Mouse (Mus musculus) layer of hippocampus, adult 9-11 months (tissue): Measurements from ENCODE around the gene Ace.

Experiments
- DNase-seq: peaks from one replicate; pipeline ENCODE4 v3.0.0; 2022

Gene Ace

DNA sequence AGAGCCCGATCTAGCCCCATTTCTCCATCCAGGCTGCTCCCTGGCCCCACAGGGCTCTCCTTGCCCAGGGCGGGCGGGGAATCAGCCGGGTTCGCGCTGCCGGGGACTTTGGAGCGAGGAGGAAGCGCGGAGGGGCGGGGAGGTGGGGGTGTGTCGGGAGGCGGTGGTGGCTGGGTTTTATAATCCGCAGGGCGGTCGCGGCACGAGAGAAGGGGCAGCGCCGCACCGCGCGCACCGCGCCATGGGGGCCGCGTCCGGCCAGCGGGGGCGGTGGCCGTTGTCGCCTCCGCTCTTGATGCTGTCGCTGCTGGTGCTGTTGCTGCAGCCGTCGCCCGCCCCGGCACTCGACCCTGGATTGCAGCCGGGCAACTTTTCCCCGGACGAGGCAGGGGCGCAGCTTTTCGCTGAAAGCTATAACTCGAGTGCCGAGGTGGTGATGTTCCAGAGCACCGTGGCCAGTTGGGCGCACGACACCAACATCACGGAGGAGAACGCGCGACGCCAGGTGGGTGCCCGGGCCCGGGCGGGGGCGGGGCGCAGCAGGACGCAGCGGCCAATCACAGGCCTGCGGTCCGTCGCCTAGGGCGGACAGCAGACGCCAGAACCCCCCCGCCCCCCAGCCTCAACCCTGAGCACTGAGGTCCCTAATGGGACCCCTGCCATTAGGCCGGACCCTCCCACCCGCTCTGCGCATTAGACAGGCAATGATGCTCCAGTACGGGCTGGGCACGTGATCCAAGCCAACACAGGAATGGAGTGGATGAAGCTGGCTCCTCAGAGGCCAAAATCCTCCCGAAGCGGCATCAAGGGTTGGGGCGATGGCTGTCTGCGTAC, at the start of gene Ace:
Ace (plus strand) TSS at position 205 of the 834 bp plus-strand sequence.
- no peak for DNase-seq

DNA sequence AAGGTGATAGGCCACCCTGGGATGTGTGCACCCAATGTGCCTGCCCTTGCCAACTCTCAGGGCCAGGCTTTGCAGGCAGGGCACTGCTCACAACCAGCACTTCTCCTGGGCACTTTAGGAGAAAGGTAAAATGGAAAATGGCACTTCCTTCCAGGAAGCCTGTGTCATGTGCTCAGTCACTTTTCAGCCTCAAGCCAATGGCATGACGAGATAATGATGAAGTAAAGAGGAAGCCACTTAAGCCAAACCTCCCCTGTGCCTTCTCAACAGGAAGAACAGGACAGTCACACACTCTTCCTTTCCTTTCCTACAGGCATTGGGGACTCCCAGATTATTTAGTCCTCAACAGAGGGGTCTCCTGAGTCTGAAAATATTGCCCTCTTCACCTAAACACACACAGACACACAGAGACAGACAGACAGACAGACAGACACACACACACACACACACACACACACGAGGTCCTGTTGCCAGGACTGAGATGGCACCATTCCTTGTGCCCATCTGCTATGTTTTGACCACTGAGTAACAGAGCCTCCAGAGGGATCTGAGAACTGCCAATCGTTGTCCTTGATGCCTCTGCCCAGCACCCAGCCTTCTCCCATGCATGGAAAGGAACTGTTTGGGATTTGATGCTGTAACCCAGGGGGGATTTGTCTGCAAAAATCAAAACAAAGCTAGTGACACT, 47.5 kb upstream of the Ace start:
- DNase-seq: no peak

DNA sequence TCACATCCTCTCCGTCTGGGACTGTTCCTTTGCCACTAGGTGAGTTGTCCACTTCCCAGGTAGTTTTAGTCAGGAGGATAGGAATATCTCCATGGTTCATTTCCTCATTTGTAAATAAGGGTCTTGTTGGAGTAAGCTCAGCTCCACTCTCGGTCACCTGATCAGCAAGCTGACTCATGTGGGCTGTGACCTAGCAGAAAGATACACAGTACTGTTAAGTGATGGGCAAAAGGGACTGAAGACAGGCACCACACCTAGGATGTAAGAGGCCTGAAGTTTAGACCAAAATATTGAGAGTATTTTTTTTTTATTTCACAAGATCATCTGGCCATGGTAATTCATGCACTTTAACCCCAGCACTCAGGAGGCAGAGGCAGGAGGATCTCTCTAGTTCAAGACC, 46.9 kb upstream of the Ace start:
- no peak for DNase-seq

DNA sequence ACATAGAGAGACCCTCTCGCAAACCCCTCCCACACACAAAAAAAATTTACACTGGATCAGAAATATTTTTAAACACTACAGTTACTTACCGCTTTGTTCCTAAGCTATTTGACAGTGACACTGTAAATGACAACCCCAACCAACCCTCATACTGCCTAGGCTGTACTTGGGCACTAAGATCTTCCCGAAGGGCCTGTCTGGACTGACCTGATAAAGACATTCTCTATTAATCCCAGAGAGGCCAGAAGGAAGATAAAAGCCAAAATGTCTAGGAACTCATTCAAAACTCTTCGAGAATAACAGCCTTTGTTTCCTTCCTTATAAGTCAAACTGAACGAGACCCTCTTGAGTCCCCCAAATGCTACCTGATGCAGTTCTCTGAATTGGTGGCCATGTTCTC, 46.5 kb upstream of the Ace start:
- no peak for DNase-seq

DNA sequence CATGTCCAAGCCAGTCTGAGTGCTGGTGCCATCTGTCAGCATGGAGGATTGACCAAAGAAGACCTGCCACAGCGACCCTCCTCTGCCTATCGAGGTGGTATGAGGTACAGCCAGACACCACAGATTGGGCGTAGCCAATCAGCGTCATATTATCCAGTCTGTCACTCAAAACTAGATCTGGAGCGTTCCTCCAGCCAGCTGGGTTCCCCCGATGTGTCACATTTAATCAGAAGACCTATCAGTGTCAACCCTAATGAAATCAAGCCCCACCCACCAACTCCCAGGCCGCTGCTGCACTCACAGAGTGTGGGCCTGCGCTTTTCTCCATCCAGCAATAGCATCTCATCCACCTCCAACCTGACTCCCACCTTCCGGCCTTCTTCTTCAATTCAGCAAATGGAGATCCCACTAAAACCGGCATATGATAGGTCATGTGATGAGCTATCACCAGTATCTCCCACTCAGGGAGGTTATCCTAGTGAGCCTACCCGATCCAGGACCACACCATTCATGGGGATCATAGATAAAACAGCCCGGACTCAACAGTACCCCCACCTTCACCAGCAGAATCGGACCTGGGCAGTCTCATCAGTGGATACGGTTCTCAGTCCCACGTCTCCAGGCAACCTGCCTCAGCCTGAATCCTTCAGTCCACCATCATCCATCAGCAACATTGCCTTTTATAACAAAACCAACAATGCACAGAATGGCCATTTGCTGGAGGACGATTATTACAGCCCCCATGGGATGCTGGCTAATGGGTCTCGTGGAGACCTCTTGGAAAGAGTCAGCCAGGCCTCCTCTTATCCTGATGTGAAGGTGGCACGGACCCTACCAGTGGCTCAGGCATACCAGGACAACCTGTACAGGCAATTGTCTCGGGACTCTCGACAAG, 44.7 kb upstream of the Ace start:
- peak; percentile 46 for DNase-seq

DNA sequence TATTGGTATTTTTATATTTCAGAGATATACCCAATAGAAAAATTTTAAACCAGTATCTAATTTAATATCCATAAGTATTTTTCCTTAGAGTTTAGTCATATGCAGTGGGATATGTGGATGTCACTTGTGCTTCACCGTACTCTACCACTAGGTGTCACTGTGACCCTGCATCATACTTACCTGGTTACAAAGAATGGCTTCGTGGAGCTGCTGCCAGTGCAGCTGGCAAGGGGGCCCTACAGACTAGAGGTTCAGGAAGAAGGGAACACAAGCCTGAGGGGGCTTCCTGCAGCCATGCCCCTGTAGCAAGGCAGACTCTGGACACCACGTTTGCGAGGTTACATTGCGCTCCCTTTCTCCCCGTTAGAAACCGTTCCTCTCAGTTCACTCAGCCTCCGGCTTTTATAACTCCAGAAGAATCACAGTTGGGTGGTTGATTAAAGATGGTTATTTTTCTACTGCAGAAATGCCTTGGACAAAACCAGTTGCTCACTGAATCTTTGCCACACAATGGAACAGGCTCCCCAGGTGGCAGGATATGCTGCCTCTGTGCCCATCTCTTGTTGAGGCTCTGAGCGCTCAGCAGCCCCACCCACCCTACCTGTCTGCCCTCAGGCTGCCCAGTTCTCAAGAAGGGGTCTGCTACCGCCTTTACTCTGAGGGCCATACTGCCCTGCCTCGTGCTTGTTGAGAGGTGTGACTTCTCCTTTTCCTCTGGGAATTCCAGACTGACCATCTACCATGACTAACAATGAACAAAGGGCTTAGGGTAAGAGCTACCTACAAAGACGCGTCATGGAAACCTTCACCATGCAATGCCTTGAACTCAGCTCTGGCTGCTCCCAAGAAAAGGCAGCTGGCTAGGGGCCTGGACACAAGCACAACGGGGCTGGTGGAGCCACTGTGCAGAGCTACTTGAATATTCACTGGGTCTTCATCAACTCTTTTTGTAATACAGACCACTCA, 40.4 kb upstream of the Ace start:
- peak; percentile 70 for DNase-seq

DNA sequence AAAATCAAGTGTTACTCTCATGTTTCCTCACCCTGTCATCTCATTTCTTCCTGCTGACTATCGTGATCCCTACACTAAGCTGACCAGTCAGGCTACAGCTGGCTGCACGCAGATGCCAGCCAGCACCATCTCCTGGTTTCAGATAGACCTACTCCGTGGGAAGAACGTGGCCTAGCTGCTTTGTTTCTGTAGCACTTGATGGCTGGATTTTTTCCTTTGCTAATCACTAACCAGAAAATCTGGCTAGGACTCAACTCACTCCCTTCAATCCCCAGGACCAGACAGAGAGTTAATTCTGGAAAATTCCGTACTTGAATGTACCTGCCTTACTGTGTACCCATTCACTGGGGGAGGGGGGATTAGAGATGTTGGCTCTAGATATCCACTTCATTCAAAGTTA, 39.6 kb upstream of the Ace start:
- DNase-seq: no peak

DNA sequence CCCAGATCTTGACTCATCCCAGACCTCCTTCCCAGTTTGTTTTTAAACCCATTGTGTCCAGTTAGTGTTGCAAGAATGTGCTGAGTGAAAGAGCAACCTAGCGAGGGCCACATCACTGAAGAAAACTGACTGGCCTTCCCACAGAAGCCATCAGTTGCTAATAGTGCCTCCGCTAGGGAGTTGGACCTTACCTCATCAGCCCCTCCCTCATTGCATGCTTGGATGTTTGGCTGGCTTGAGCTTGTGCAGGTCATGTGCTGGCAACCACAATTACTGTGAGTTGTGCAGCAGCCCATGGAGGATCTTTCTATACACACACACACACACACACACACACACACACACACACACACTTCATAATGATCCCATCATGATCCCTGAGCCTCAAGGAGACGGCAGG, 36.4 kb upstream of the Ace start:
- no peak for DNase-seq

DNA sequence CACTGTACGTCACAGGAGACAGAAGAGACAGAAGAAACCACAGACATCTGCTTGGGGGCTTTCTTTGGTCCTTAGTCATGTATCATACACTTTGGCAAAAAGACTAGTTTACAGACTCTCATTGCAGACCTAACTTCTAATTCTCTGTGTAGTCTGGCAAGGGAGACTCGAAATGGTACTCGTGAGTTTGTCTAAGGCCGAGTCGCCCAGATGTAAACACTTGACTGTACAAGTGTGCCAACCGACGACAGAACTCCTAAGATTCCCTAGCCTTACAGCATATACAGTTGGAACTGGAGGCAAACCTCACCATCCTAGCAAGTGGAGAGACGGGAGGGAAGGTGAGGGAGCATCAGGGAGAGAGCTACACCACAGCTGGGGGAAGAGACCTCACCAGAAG, 34.0 kb upstream of the Ace start:
- no peak for DNase-seq

DNA sequence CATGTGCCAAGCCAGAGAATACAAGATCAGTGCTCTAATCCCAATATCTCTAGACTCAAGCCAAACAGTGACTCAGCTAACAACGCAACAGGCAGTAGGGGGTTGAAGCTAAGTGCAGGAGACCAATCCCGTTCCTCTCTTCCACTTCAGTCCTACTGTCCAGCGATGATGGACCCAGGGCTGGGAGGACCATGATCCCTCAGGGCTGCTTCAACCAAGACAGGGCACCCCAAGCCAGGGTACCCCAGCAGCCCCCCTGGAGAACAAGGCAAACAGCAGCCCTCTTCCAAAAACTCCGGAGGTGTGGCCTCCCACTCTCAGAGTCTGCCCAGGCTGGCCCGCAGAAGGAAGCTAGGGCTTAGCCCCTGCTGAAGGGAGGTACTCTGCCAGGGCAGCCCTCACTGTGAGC, 33.4 kb upstream of the Ace start:
- DNase-seq: no peak

DNA sequence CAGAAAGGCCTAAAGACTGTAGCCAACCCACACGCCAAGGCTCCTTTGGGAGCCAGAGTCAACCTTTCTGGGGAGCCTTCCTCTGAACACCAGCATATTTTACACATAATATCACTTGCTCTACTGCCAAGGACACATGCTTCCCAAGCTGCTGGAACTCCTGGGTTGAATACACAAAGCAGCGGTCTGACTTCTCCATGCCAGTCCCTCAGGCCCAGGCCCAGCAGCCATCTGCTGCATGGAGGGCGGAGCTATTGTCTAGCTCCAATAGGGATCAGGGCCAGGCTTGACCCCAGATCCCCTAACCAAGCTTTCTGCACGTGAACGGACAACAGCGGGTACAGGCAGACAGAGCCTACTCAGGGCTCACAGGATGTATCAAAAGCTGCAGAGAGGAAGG, 32.9 kb upstream of the Ace start:
- DNase-seq: no peak

DNA sequence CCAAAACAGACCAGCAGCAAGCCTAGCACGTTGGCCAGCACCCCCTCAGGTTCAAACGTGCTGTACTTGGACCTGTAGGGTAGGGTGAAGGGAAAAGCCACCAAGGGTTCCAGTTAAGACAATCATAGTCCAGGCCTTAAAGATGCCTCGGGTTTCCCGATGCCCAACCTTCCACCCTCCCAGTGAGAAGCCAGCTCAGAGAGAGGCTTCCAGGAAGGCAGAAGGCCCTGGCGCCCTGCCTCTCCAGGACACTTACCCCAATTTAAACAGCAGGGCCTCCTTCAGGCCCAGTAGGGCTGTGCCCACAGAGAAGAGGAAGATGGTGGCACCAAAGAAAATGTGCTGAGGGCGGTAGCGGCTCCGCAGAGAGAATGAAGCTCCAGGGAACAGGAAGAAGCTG, 32.2 kb upstream of the Ace start:
- no peak for DNase-seq

DNA sequence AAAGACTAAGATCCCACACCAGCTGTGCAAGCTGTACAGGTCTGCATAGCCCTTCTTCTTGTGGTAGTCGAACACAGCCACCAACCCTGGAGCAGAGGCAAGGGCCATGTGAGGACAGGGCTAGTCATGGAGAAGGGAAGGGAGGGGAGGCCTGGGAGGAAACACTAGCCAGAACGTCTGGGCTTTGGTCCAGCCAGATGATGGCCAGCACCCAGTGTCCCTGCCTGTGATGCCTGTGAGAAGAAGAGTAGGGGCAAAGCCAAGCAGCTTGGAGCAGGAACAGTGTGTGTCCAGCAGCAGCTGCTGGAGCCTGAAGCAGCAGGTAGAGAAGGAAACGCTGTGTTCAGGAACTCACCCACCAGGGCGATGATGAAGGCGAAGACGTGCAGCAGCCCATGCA, 31.5 kb upstream of the Ace start:
- DNase-seq: peak; percentile 57

DNA sequence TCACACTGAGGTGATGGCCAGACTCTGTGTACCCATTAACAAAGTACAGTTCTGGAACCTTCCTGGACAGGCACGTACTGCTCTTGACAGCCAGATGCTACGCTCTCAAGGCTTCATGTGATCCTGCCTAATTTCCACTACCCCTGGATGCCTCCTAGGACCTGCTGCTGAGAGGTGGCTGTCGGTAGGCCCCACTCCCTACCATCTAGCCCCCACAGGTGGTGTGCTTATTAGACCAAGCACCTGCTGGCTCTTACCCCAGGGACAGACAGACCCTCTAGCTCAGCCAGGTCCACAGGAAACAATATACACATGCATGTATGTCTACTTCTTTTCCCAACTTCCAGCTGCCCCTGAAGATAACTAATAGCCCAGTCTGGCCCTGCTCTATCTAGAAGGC, 30.8 kb upstream of the Ace start:
- DNase-seq: no peak

DNA sequence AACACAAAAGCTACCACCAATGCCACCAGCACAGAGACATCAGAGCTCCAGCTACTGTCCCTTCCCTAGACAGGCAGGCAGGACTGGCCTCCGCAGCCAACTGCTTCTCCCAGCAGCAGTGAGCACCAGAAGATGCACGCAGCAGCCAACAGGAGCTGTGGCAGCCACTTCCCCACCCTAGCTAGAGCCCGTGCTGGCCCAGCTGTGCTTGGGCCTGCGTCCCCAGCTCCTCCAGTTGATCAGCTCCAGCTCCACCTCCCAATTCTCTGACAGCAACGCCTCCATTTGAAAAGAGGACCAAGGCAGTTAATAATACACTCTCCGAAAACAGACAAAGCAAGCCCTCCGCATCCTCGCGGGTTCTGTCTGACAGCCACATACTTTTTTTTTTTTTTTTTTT, 29.0 kb upstream of the Ace start:
- no peak for DNase-seq

DNA sequence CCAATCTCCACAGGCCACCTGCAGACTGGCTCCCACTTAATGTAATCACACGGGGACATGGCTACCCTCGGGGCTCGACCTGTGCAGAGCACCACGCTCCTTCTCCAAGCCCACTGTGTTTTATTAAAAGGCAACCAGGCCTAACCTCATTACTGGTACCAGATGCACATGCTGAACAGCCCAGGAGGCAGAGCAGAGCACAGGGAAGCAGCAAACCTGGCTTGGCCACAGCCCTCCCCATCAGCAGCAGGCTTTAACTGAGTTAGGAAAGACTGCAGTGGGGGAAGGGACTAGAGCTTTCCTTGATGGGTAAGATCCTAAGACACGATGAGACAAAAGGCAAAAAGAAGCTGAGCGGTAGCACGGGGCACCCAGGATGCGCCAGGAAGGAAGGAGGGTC, 25.8 kb upstream of the Ace start:
- DNase-seq: no peak

DNA sequence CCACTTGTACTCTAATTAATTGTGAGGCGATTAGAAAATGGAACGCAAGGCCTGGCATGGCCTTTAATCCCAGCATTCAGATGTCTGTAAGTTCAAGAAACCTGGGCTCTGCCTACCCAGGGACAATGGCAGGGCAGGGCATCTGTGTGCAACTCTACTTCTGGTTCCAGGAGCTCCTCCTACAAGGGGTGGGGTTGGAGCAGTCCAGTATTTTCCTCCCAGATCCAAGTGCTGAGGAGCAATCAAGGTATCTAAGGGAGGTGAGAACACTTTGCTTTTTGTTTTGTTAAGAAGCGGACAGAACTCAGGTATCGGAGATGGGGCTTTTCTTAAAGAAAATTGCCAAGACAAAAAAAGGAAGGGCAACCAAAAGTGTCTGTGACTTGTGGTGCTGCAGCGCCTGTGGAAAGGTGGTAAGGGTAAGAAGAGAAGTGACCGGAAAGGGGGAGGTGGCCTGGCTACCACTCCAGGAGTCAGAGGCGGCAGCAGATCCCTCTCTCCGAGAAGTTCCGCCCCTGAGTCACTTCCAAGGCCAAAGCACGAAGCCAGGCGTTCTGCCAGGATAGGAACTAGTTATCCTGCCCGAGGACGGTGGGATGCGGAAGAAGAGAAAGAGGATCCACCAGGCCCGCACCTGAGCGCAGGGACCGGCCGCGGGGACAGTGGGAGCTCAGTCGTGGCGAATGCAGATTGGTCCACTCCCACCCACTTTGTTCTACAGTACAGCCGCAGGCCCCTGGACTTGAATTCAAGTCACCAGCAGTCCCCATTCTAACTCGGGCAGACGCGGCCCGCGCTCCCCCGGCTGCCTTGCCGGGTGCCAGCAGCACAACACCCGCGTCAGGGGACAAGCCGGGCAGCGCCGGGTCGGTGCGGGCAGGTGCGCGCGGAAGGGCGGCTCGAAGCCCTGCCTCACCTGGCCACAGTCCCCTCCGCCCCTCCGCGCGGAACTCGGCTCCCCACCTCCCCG, 24.3 kb upstream of the Ace start:
- DNase-seq: no peak

DNA sequence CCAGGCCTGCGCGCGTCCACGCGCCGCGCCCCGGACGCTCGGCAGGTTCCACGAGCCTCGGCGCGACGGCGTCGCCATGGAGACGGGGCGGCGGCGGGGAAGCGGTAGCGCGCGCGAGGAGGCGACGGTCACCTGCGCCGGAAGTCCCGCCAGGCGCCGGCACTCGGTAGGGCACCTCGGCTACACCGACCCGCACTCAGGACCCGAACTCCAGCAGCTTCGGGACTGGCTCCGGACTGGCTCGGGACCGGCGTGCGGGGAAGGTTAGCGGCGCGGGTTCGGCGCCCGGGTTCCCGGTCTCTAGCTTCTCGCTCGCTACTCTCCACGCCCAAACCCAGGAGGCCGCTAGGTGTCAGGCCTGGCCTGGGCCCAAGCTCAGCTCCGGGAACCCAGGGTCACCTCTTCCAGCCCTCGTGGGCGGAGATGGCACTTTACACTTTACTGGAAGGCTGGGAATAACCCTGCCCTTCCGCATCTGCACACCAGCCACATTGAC, 23.6 kb upstream of the Ace start:
- peak; percentile 48 for DNase-seq

DNA sequence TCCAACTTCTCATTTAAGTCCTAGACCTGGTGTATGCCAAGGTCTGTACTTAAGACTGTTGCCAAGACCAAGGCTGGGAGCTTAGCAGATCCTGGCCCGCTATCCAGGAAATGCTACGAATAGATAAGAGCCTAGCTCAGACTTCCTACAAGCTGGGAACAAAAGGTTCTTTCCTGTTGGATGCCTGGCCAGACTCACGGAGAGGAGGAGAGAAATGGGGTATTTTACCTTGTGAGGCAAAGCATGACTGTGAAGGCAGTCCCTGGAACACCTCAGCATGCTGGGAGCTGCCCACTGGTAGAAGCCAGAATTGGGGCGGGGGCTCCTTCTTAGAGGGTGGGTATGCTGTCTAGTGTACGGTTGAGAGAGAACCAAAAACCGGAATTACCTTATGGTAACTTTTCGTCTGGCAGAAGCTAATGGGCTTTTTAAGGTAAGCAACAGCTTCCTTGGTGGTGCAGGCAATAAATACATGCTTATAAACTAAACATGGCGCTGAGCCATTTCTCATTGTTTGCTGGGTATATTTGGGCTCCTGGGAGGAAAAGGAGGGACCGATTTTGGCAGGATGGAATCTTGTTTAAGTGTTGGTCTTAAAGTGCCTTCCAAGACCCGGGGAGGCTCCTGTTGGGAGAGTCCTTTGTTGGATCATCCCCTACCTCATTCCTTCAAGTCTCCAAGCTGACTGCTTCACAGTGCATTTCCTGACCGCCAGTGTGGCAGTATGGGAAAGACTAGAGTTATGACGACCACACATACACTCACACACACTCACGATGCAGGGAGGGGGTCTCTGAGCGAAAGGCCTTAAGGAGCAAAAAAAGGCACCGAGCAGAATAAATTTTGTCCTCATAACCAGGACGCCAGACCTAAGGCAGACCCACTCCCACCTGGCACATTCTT, 22.7 kb upstream of the Ace start:
- no peak for DNase-seq

DNA sequence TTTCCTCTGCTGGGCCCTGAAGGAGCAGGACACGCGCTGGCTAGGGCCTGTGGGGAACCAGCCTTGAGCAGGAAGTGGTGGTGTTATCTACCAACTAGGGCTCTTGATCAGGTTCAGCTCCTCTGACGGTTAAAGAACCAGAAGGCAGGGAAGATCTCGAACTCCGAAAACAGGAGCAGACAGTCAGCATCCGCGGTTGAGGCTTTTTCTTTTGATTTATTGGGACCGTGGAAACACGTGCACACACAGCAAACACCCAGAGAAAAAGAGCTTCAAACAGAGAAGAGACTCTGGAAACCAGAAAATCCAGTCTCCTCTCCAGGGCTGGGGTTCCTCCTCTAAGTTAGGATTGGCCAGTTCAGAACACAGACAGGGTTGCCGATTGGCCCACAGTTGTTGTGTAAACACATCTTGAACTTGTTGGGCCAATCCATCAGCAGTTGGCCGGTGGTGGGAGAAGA, 21.0 kb upstream of the Ace start:
- no peak for DNase-seq
